Mouse (Mus musculus): ENCODE data around the gene Smim11. TPM values are rescaled to one million over a fixed set of nuclear protein-coding genes. Genes with fewer than 3 reads are reported as not detected.

The Smim11 gene
- polyA plus RNA-seq, 1 experiment, result 50.5 TPM

DNA sequence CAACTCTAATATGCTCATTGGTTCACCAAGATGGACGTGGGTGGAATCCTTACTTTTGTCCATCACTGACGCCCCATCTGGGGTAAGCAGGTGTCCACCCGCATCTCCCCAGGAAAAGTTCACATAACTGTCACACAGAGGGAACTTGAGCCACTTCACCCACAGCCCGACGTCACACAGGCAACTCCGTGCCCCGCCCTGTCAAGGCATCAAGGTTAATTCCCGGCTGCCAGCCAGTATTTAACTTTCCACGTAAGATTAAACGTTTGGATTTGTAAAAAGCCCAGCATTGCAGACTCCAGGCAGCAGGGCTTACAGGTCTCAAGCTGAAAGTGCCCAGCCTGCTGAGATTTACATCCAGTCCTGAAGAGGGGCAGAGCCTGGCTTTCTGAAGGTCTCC is 9.0 kb upstream of the Smim11 start, which contains the start of gene Kcne2:
Gene Kcne2, plus strand, starts transcription at position 289 of the 400 bp plus-strand sequence.
- TF ChIP-seq POLR2A (IDR thresholded peaks at IDR 0.05; ENCODE audit: low read depth, low read length) (no peak), CTCF (IDR thresholded peaks at IDR 0.05; ENCODE audit: borderline replicate concordance, insufficient read depth, low read length) (no peak)
- Histone ChIP-seq H3K4me1 (ENCODE audit: control insufficient read depth, insufficient read depth, low read length) (no peaks in the 10 kb centered on the region), H3K4me3 (ENCODE audit: insufficient read depth, low read length) (no peak within 1 kb of the TSS), H3K27ac (ENCODE audit: insufficient read depth, low read length) (no peak within 1 kb of the TSS)

DNA sequence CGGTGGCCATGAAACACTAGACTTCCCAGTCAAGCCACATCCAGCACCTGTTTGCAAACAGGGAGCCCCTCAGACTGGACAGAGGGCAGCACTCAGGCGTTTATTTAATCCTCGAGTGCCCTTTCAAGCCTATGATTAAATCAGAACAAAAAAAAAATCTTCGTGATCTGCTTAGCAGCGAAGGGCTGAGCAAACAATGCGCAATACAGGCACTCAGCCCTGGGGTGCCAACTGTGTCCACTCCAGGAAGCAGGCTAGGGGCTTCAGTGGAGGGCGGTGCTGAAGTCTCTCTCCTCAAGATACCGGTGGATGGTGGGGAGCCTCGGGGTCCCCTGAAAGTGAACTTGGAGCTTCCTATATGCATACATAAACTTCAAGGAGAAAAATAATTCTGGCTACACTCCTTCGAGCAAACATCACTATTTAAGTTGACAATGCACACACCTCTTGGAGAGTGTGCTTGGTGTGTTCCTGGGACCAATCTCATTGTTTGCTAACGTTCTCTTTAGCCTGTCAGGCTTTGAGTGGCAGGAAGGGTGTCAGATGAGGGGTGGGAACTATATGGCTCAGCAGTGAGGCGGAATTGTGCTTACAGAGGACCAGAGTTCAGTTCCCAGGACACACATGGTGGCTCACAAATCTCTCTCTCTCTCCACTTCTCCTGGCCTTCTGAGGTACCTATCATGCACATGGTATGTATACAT is 6.7 kb upstream of the Smim11 start:
- Histone ChIP-seq H3K4me3 (ENCODE audit: insufficient read depth, low read length) (no peak overlapping the region), H3K4me1 (ENCODE audit: control insufficient read depth, insufficient read depth, low read length) (no peaks in the 10 kb centered on the region), H3K27ac (ENCODE audit: insufficient read depth, low read length) (no peak overlapping the region)
- no peak for TF ChIP-seq CTCF (IDR thresholded peaks at IDR 0.05; ENCODE audit: borderline replicate concordance, insufficient read depth, low read length)
- no peak for TF ChIP-seq POLR2A (IDR thresholded peaks at IDR 0.05; ENCODE audit: low read depth, low read length)

DNA sequence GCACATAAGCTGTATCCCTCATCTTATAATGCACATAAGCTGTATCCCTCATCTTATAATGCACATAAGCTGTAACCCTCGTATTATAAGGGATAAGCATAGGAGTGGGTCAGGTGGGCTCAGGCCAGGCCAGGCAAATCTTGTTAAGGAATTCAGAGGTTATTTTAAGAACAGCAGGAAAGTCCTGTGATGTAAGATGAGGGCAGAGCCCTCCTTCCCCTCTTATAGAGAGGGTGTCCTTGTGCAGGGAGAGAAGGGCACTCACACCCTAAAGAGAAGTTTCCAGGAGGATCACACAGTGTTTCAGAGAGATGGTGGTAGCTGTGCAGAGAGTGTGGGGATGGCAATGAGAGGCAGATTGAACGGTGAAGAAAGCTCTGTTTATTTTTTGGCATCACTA is 5.8 kb upstream of the Smim11 start:
- Histone ChIP-seq H3K27ac (ENCODE audit: insufficient read depth, low read length) (no peak overlapping the region), H3K4me3 (ENCODE audit: insufficient read depth, low read length) (no peak overlapping the region), H3K4me1 (ENCODE audit: control insufficient read depth, insufficient read depth, low read length) (no peaks in the 10 kb centered on the region)
- TF ChIP-seq CTCF (IDR thresholded peaks at IDR 0.05; ENCODE audit: borderline replicate concordance, insufficient read depth, low read length) (no peak), POLR2A (IDR thresholded peaks at IDR 0.05; ENCODE audit: low read depth, low read length) (no peak)

DNA sequence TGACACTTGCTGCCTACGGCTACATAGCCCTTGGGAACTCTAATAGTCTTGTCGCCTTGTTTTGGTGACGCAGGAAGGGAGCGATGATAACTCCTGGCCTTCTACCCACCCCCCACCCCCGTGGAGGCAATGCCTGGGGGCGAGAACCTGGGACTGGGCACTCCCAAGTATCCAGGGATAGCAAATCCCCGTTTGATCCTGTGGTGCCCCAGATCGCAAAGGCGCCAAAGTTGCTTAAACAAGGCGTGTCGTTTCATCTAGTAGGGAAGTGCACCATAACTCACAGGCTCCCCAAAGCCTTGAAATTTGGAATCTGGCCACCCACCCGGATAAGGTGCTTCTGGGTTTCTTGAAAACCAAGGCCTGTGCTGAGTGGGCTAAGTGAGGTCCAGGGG is 323 bp downstream of the Smim11 start:
- TF ChIP-seq POLR2A (IDR thresholded peaks at IDR 0.05; ENCODE audit: low read depth, low read length) (no peak), CTCF (IDR thresholded peaks at IDR 0.05; ENCODE audit: borderline replicate concordance, insufficient read depth, low read length) (no peak)
- peaks cover 4% of the 10 kb centered on the region; the same call in 1 of the 2 replicates for H3K4me1 ChIP-seq (ENCODE audit: control insufficient read depth, insufficient read depth, low read length)
- peak overlapping the region; percentile 70 for H3K4me3 ChIP-seq (ENCODE audit: insufficient read depth, low read length)
- no peak overlapping the region for H3K27ac ChIP-seq (ENCODE audit: insufficient read depth, low read length)

DNA sequence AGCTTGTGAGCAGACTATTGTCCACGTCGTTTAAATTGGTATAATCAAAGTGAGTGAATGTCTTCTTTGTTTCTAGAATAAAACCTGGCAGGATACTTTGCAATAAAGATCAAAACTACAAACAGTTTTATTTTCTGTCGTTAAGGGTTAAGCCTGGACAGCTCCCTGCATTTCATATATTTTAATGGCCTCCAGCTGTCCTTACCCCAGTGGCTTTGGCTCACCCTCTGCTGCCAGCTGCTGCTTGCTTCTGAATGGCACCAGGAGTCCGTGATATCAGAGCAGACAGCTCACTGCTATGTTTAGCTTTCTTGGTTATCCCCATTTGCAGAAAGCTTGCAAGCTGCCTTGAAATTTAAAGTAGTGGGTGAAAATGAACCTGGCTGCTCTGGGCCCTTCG is 903 bp downstream of the Smim11 start:
- peaks cover 4% of the 10 kb centered on the region; the same call in 1 of the 2 replicates for H3K4me1 ChIP-seq (ENCODE audit: control insufficient read depth, insufficient read depth, low read length)
- TF ChIP-seq CTCF (IDR thresholded peaks at IDR 0.05; ENCODE audit: borderline replicate concordance, insufficient read depth, low read length) (no peak), POLR2A (IDR thresholded peaks at IDR 0.05; ENCODE audit: low read depth, low read length) (no peak)
- no peak overlapping the region for H3K27ac ChIP-seq (ENCODE audit: insufficient read depth, low read length)
- peak overlapping the region; percentile 70 for H3K4me3 ChIP-seq (ENCODE audit: insufficient read depth, low read length)

DNA sequence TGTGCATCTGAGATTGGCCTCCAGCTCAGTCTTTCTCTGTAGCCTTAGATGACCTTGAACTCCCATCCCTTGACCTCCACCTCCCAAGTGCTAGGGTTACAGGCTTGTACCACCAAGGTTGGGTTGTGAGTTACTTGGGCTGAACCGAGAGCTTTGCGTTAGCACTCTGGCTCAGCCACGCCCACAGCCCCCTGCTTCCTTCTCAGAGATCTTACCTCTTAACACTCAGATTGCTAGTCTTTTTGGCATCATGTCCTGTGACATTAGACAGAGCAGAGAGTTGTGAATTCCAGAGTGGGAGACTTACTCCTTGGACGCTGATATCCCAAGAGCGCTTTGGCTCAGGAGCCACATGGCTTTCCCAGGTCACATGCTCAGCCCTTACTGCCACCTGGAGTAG is 1.4 kb downstream of the Smim11 start:
- no peak overlapping the region for H3K4me3 ChIP-seq (ENCODE audit: insufficient read depth, low read length)
- H3K4me1 ChIP-seq (ENCODE audit: control insufficient read depth, insufficient read depth, low read length), result peaks cover 4% of the 10 kb centered on the region; the same call in 1 of the 2 replicates
- TF ChIP-seq POLR2A (IDR thresholded peaks at IDR 0.05; ENCODE audit: low read depth, low read length), result no peak
- no peak for TF ChIP-seq CTCF (IDR thresholded peaks at IDR 0.05; ENCODE audit: borderline replicate concordance, insufficient read depth, low read length)
- no peak overlapping the region for H3K27ac ChIP-seq (ENCODE audit: insufficient read depth, low read length)

DNA sequence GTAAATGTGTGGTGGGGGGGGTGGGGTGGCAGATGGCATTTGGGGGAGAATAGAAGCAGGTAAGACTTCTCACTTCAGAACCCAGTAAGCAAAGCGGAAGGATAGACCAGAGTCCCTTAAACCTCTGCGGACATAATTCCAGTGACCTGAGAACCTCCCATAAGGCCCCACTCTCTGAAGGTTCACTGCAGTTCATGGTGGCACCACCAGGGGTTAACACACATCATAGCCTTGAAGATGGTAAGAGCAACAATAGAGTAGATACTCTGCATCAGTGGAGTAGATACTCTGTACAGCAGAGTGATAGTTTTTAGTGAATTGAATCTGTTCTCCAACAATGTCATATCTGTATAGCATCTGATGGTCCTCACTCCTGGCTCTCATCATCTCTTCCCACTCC is 4.4 kb downstream of the Smim11 start:
- Histone ChIP-seq H3K27ac (ENCODE audit: insufficient read depth, low read length) (no peak overlapping the region), H3K4me3 (ENCODE audit: insufficient read depth, low read length) (no peak overlapping the region), H3K4me1 (ENCODE audit: control insufficient read depth, insufficient read depth, low read length) (peaks cover 4% of the 10 kb centered on the region; the same call in 1 of the 2 replicates)
- TF ChIP-seq CTCF (IDR thresholded peaks at IDR 0.05; ENCODE audit: borderline replicate concordance, insufficient read depth, low read length), result no peak
- TF ChIP-seq POLR2A (IDR thresholded peaks at IDR 0.05; ENCODE audit: low read depth, low read length), result no peak

DNA sequence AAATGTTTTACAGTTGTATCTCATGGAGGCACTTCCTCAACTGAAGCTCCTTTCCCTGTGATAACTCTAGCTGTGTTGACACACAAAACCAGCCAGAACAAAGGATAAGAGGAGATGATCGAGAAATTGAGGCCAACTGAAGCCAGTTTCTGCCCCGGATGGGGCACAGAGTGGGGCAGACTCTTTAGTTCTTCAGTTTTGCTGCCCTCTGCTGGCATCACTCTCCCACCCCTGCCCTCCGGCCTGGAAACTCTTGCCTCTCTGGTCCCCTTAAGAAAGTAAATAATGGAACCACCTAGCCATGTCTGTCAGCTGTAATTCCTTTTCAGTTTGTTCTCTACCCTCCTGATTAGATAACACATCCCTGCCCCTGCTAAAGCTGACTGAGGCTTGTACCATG is 6.9 kb downstream of the Smim11 start:
- no peak for TF ChIP-seq CTCF (IDR thresholded peaks at IDR 0.05; ENCODE audit: borderline replicate concordance, insufficient read depth, low read length)
- no peak for TF ChIP-seq POLR2A (IDR thresholded peaks at IDR 0.05; ENCODE audit: low read depth, low read length)
- Histone ChIP-seq H3K4me1 (ENCODE audit: control insufficient read depth, insufficient read depth, low read length) (0 out of 2 replicates have a peak, but pooled peaks cover under 1% of the 10 kb centered on the region), H3K4me3 (ENCODE audit: insufficient read depth, low read length) (no peak overlapping the region), H3K27ac (ENCODE audit: insufficient read depth, low read length) (no peak overlapping the region)

DNA sequence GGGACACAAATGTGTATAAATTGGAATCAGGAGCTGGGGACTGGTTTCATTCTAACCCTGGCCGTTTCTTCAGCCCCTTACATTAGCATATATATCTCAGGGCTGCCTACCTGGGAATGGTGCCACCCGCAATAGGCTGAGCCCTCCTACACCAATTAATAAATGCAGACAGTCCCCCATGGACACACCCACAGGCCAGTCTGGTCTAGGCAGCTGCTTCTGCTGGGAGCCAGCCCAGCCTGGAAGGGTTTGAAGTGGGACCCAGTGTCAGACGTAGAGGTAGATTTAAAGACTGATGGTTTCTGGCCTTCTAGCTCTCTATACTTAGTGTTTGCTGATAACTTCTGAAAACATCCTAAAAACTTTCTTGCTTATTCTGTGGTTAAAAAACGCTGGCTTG is 8.0 kb downstream of the Smim11 start:
- Histone ChIP-seq H3K4me1 (ENCODE audit: control insufficient read depth, insufficient read depth, low read length) (no peaks in the 10 kb centered on the region), H3K4me3 (ENCODE audit: insufficient read depth, low read length) (no peak overlapping the region), H3K27ac (ENCODE audit: insufficient read depth, low read length) (no peak overlapping the region)
- TF ChIP-seq CTCF (IDR thresholded peaks at IDR 0.05; ENCODE audit: borderline replicate concordance, insufficient read depth, low read length), result no peak
- no peak for TF ChIP-seq POLR2A (IDR thresholded peaks at IDR 0.05; ENCODE audit: low read depth, low read length)

DNA sequence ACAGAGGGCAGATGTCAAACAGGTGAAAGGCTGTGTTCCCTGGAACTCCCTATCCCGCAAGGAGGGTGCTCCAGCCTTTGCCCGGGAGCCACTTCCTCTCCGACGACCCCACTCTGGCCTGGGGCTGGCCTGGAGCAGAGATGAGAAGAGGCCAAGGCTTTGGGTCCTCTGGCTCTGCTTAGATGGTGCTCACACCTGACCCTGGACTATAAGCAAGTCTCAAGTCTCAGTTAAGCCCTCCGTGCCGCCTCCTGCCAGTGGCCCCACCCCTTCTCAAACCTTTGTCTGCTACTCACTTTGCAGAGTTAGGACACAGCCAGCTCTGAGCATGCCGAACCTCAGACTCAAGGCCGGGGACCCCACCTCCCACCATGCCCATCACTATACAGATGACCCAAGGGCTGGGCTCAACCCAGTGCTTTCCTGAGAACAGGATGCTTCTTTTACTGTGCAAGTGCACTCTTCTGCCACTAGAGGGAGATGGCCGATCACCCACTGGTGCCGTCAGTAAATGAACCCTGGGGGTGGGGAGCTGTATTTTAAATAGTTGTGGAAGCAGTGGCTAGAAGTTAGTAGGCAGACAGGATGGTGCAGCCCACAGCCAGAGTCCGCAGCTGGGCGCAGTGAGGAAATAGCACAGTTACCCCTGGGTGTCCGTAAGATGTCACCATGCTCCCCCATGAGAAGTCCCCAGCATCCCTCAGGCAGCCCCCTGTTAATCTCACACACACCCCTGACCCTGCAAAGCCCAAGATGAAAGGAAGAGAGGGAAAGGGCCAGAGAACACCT is 13.1 kb downstream of the Smim11 start:
- H3K27ac ChIP-seq (ENCODE audit: insufficient read depth, low read length), result no peak overlapping the region
- TF ChIP-seq POLR2A (IDR thresholded peaks at IDR 0.05; ENCODE audit: low read depth, low read length) (no peak), CTCF (IDR thresholded peaks at IDR 0.05; ENCODE audit: borderline replicate concordance, insufficient read depth, low read length) (peak; percentile 84)
- H3K4me3 ChIP-seq (ENCODE audit: insufficient read depth, low read length), result no peak overlapping the region
- H3K4me1 ChIP-seq (ENCODE audit: control insufficient read depth, insufficient read depth, low read length), result no peaks in the 10 kb centered on the region
